Comparison of ENCODE assay signal across 15 mouse cellular contexts in the genomic region with DNA sequence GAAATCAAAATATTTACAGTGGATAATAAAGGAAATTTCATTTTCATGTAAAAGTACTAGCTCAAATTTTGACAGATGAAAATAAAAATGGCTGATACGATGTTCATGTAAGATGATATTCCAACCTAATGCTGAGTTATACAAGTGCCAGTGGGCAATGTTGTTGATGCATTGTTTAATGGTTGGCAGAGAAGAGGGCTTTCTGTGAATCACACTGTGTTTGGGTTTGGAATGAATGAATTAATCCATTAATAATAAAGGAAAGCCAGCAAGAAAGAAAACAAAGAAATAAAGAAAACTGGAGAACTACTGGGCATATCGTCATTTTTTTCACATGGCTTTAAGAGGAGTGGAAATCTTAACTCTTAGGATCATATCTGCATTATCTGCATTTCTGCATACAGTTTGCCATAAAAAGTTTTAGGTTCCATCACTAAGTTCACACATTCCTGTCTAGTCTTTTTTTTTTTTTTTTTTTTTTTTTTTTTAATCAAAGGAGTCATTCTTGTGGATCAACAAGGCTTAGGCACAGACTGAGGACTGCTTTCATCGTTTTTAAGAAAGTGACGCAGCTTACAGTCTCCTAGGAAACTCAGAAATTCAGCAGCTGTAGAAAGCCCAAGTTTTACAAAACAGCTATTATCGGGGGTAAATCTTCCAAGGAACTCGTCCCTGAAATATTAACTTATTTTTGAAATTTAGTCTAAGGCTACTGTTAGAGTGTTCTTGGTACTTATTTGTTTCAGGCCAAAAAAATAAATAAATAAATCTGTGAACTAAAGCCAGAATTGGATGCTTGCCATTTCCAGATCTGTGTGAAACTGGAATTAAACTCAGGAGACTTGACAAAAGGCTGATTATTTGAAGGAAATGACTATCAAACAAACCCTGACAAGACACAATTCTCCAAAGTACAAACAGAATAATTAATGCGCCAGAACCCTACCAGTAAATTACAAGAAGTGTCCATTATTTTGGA.
DNase-seq lines count a peak whose midpoint lies in the region; ATAC-seq lines count a peak whose summit lies in the region.
"Had no signal": no experiment of that assay in that cellular context is flagged by ENCODE, and none has a peak within 500 bp of the region (broad histone marks: within the 10 kb centered on the region; RNA-seq: fewer than 3 reads in every experiment).

No protein-coding gene starts in this region.

- peak; percentile 74; the same call in 1 of the 2 replicates for ATAC-seq in neural tube, embryonic 13.5 days (ENCODE audit: low read depth)
- ATAC-seq in forebrain, embryonic 16.5 days, result peak; percentile 87
- ATAC-seq in midbrain, embryonic 11.5 days (ENCODE audit: low FRiP score), result peak; percentile 87
- ATAC-seq: activated CD4-positive, CD25-positive, alpha-beta regulatory T cell, adult 4 months had no signal

- H3K9me3 ChIP-seq in neural tube, embryonic 13.5 days, result no peaks in the 10 kb centered on the region
- H3K9me3 ChIP-seq in forebrain, embryonic 16.5 days (ENCODE audit: control insufficient read depth, low read length), result no peaks in the 10 kb centered on the region
- H3K9me3 ChIP-seq in midbrain, embryonic 11.5 days (ENCODE audit: control insufficient read depth, low read length), result no peaks in the 10 kb centered on the region
- H3K9me3 ChIP-seq: limb, embryonic 12.5 days had no signal

- no peak overlapping the region for H3K27ac ChIP-seq in neural tube, embryonic 13.5 days (replicated peaks)
- H3K27ac ChIP-seq in forebrain, embryonic 16.5 days (ENCODE audit: low read length), result no peak overlapping the region
- no peak overlapping the region for H3K27ac ChIP-seq in midbrain, embryonic 11.5 days (ENCODE audit: low read depth, low read length)
- H3K27ac ChIP-seq: limb, embryonic 12.5 days; liver, embryonic 14.5 days; stomach, postnatal 0 days had no signal

- H3K4me2 ChIP-seq in neural tube, embryonic 13.5 days, result no peak overlapping the region
- no peak overlapping the region for H3K4me2 ChIP-seq in forebrain, embryonic 16.5 days (ENCODE audit: low read length)
- H3K4me2 ChIP-seq in midbrain, embryonic 11.5 days, result no peak overlapping the region
- H3K4me2 ChIP-seq: limb, embryonic 12.5 days had no signal

- no peaks in the 10 kb centered on the region for H3K4me1 ChIP-seq in neural tube, embryonic 13.5 days (replicated peaks)
- no peaks in the 10 kb centered on the region for H3K4me1 ChIP-seq in forebrain, embryonic 16.5 days (replicated peaks; ENCODE audit: control insufficient read depth, insufficient read depth, low read length)
- H3K4me1 ChIP-seq in midbrain, embryonic 11.5 days (ENCODE audit: control insufficient read depth, insufficient read depth, low read length), result no peaks in the 10 kb centered on the region
- H3K4me1 ChIP-seq: limb, embryonic 12.5 days had no signal

- no peak overlapping the region for H3K4me3 ChIP-seq in neural tube, embryonic 13.5 days
- H3K4me3 ChIP-seq in forebrain, embryonic 16.5 days (replicated peaks; ENCODE audit: low read length), result no peak overlapping the region
- no peak overlapping the region for H3K4me3 ChIP-seq in midbrain, embryonic 11.5 days (ENCODE audit: low read depth, low read length)
- H3K4me3 ChIP-seq: limb, embryonic 12.5 days had no signal

- 59% methylated on average over 7 of the region's 7 CpGs for WGBS in neural tube, embryonic 13.5 days
- WGBS in forebrain, embryonic 16.5 days, result 11% methylated on average over 7 of the region's 7 CpGs
- WGBS in midbrain, embryonic 11.5 days, result 34% methylated on average over 7 of the region's 7 CpGs

- H3K27me3 ChIP-seq in neural tube, embryonic 13.5 days, result no peaks in the 10 kb centered on the region
- H3K27me3 ChIP-seq in forebrain, embryonic 16.5 days (replicated peaks; ENCODE audit: control insufficient read depth, insufficient read depth, low read length), result no peaks in the 10 kb centered on the region
- no peaks in the 10 kb centered on the region for H3K27me3 ChIP-seq in midbrain, embryonic 11.5 days (ENCODE audit: control insufficient read depth, insufficient read depth, low read length)
- H3K27me3 ChIP-seq: CH12.LX; limb, embryonic 12.5 days had no signal

- H3K9ac ChIP-seq in neural tube, embryonic 13.5 days, result no peak overlapping the region
- H3K9ac ChIP-seq in forebrain, embryonic 16.5 days (replicated peaks; ENCODE audit: low read depth, low read length), result no peak overlapping the region
- no peak overlapping the region for H3K9ac ChIP-seq in midbrain, embryonic 11.5 days (ENCODE audit: low read length)
- H3K9ac ChIP-seq: limb, embryonic 12.5 days; liver, embryonic 14.5 days had no signal

- DNase-seq in neural tube, embryonic 10.5 days (ENCODE audit: extremely low spot score, low spot score), result no peak
- DNase-seq in midbrain, embryonic 11.5 days (ENCODE audit: low spot score, missing footprints), result no peak
- DNase-seq in telencephalon, adult 2 months (ENCODE audit: low read depth, low spot score), result peak; percentile 22
- no peak for DNase-seq in left cerebral cortex, adult 9 months (ENCODE audit: low spot score in 2 of 2)
- no peak for DNase-seq in spleen, postnatal 36 days (ENCODE audit: low spot score in 2 of 2)
- no peak for DNase-seq in cerebellum, adult 9-11 months
- DNase-seq: lung, postnatal 4 days; spleen, adult 18-20 months had no signal

- no peaks in the 10 kb centered on the region for H3K36me3 ChIP-seq in neural tube, embryonic 13.5 days
- no peaks in the 10 kb centered on the region for H3K36me3 ChIP-seq in forebrain, embryonic 16.5 days (ENCODE audit: control insufficient read depth, insufficient read depth)
- H3K36me3 ChIP-seq in midbrain, embryonic 11.5 days (ENCODE audit: control insufficient read depth, insufficient read depth, low read length), result no peaks in the 10 kb centered on the region
- H3K36me3 ChIP-seq: limb, embryonic 12.5 days had no signal
